Mouse (Mus musculus) neural tube, embryonic 11.5 days (tissue): ENCODE data around the gene Trank1. TPM values are rescaled to one million over a fixed set of nuclear protein-coding genes. Genes with fewer than 3 reads are reported as not detected.

Experiments used
- ATAC-seq: fragments of 200-750 bp; cut with Nextera tagmentation; 2 replicates; pipeline ENCODE4 v1.8.0; 2017; ENCODE audit warnings: moderate number of reproducible peaks, mild to moderate bottlenecking, moderate TSS enrichment, moderate library complexity; ENCODE audit not compliant: insufficient read depth, low FRiP score, low TSS enrichment
- DNase-seq: peaks from one replicate; pipeline ENCODE4 v3.0.0-alpha.2; 2015; ENCODE audit warnings: low spot score
- H3K27ac ChIP-seq: fragments of 300-500 bp; sonication (generic); 2 replicates; pipeline ENCODE4 v1.5.1; 2014; ENCODE audit warnings: low read depth, mild to moderate bottlenecking, low read length
- H3K27me3 ChIP-seq: fragments of 300-500 bp; sonication (generic); 2 replicates; pipeline ENCODE4 v1.6.1; 2014; ENCODE audit warnings: mild to moderate bottlenecking, low read length, mixed read lengths; ENCODE audit not compliant: control insufficient read depth, insufficient read depth
- H3K36me3 ChIP-seq: fragments of 300-500 bp; sonication (generic); 2 replicates; pipeline ENCODE4 v1.6.1; 2014; ENCODE audit warnings: mild to moderate bottlenecking, low read length, moderate library complexity, mixed read lengths; ENCODE audit not compliant: control insufficient read depth, insufficient read depth
- H3K4me1 ChIP-seq: fragments of 300-500 bp; sonication (generic); 2 replicates; pipeline ENCODE4 v1.6.1; 2014; ENCODE audit warnings: low read length, mixed read lengths; ENCODE audit not compliant: control insufficient read depth, insufficient read depth
- H3K4me2 ChIP-seq: fragments of 300-500 bp; sonication (generic); 2 replicates; pipeline ENCODE4 v1.6.1; 2014; ENCODE audit warnings: low read depth, mild to moderate bottlenecking, moderate library complexity
- H3K4me3 ChIP-seq: fragments of 300-500 bp; sonication (generic); 2 replicates; pipeline ENCODE4 v1.5.1; 2014; ENCODE audit warnings: low read depth, low read length
- H3K9ac ChIP-seq: fragments of 300-500 bp; sonication (generic); 2 replicates; pipeline ENCODE4 v1.6.1; 2014; ENCODE audit warnings: mild to moderate bottlenecking, low read length
- H3K9me3 ChIP-seq: fragments of 300-500 bp; sonication (generic); 2 replicates; pipeline ENCODE4 v1.6.1; 2016; ENCODE audit warnings: low read length; ENCODE audit not compliant: control insufficient read depth
- WGBS: fragments of 180-500 bp; shearing (Covaris S2); extraction: QIAGEN DNeasy Blood & Tissue Kit; methylation state at CpG from one replicate; pipeline ENCODE4 v1.1.7; 2014; 5-methylcytosine and 5-hydroxymethylcytosine counted together
- polyA plus RNA-seq: library from polyadenylated mRNA; unstranded; fragments of >200 nt; fragmentation: Nextera tagmentation; extraction: Ambion mirVana; gene quantifications from 2 replicates; pipeline ENCODE4 v1.2.1, GENCODE M21; 2014

Gene Trank1
- polyA plus RNA-seq, 1 experiment from 2014 or later = 0.16 TPM

GRCm38 (mm10) chr9:111312442-111313141 is 1.1 kb downstream of the Trank1 start:
- Histone ChIP-seq H3K27ac (no peak overlapping the region), H3K4me2 (peak overlapping the region; percentile 83)

DNA sequence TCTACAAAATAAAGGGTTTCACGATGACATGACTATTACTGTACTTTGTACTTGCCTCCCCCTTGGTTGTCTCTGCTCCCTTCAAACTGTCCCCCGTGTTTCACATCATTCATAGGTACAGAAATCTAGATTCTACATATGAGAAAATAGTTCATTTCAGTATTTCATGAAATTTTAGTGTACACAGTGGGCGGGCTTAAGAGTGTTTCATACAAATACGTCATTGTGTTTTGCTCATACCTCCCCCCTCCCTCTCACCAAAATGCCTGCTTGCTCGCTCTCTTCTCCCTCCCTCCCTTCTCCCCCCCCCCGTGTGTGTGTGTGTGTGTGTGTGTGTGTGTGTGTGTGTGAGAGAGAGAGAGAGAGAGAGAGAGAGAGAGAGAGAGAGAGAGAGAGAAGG is 1.8 kb downstream of the Trank1 start:
- H3K4me1 ChIP-seq = peaks cover 8% of the 10 kb centered on the region; the same call in 1 of the 2 replicates
- WGBS = 14% methylated on average over 5 of the region's 6 CpGs
- peaks cover 38% of the 10 kb centered on the region for H3K27me3 ChIP-seq
- no peak overlapping the region for H3K9ac ChIP-seq
- no peak for ATAC-seq
- DNase-seq = no peak
- no peak overlapping the region for H3K27ac ChIP-seq
- H3K4me2 ChIP-seq = no peak overlapping the region
- no peak overlapping the region for H3K4me3 ChIP-seq
- no peaks in the 10 kb centered on the region for H3K9me3 ChIP-seq
- H3K36me3 ChIP-seq = no peaks in the 10 kb centered on the region

More at GRCm38 (mm10) chr9:111312442-111313141, 1.1 kb downstream of the Trank1 start:
- under 1% methylated on average over 38 of the region's 59 CpGs for WGBS
- Histone ChIP-seq H3K27me3 (peaks cover 38% of the 10 kb centered on the region), H3K36me3 (no peaks in the 10 kb centered on the region), H3K4me3 (peak overlapping the region; percentile 49), H3K9me3 (no peaks in the 10 kb centered on the region), H3K9ac (peak overlapping the region; percentile 49), H3K4me1 (peaks cover 8% of the 10 kb centered on the region; the same call in 1 of the 2 replicates)
- peak; percentile 64; the same call in 1 of the 2 replicates for ATAC-seq
- peak; percentile 38 for DNase-seq

- Histone ChIP-seq H3K4me2 (no peak overlapping the region), H3K9me3 (no peaks in the 10 kb centered on the region), H3K27ac (no peak overlapping the region), H3K4me1 (peaks cover 8% of the 10 kb centered on the region; the same call in 1 of the 2 replicates), H3K36me3 (no peaks in the 10 kb centered on the region), H3K27me3 (peaks cover 38% of the 10 kb centered on the region), H3K9ac (no peak overlapping the region), H3K4me3 (no peak overlapping the region)
- ATAC-seq = no peak
- DNase-seq = no peak
- 18% methylated on average over 5 of the region's 5 CpGs for WGBS
These were observed 2.3 kb downstream of the Trank1 start for GRCm38 (mm10) chr9:111313793-111314192.

- no peaks in the 10 kb centered on the region for H3K9me3 ChIP-seq
- H3K4me1 ChIP-seq = peaks cover 8% of the 10 kb centered on the region; the same call in 1 of the 2 replicates
- no peak overlapping the region for H3K4me2 ChIP-seq
- DNase-seq (peak; percentile 47), ATAC-seq (no peak)
- H3K36me3 ChIP-seq = no peaks in the 10 kb centered on the region
- H3K4me3 ChIP-seq = no peak overlapping the region
- 39% methylated on average over 5 of the region's 5 CpGs for WGBS
- H3K27me3 ChIP-seq = peaks cover 38% of the 10 kb centered on the region
- no peak overlapping the region for H3K9ac ChIP-seq
- no peak overlapping the region for H3K27ac ChIP-seq
These were observed 2.7 kb downstream of the Trank1 start for GRCm38 (mm10) chr9:111314219-111314618.

GRCm38 (mm10) chr9:111320912-111321311 is 9.4 kb downstream of the Trank1 start:
- WGBS = 72% methylated on average over 4 of the region's 4 CpGs

DNA sequence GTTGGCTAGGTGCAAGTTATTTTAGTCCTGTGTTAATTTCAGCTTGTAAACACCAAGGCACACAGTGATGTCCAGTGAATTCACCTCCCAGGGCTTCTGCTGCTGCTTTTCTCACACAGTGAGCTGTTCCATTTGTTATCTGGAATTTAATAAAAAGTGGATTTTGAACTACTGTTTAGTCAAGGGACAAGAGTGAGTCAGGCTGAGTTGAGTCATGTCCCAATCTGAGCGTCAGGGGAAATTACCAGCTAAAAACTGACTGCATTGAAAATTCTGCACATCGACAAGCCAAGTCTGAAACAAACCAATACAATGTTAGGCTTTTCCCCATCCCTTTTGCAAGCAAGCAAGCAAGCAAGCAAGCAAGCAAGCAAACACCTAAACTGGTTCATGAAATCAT is 13.3 kb downstream of the Trank1 start:
- H3K27me3 ChIP-seq = no peaks in the 10 kb centered on the region
- H3K27ac ChIP-seq = no peak overlapping the region
- no peak overlapping the region for H3K4me3 ChIP-seq
- no peaks in the 10 kb centered on the region for H3K36me3 ChIP-seq
- H3K4me1 ChIP-seq = no peaks in the 10 kb centered on the region
- H3K9ac ChIP-seq = no peak overlapping the region
- no peaks in the 10 kb centered on the region for H3K9me3 ChIP-seq
- WGBS = 87% methylated on average over 2 of the region's 2 CpGs
- H3K4me2 ChIP-seq = no peak overlapping the region
- ATAC-seq (no peak), DNase-seq (no peak)

More at GRCm38 (mm10) chr9:111320912-111321311, 9.4 kb downstream of the Trank1 start:
- Histone ChIP-seq H3K9me3 (no peaks in the 10 kb centered on the region), H3K4me2 (no peak overlapping the region), H3K36me3 (no peaks in the 10 kb centered on the region), H3K27ac (no peak overlapping the region), H3K27me3 (no peaks in the 10 kb centered on the region), H3K4me3 (no peak overlapping the region), H3K4me1 (no peaks in the 10 kb centered on the region), H3K9ac (no peak overlapping the region)
- DNase-seq (no peak), ATAC-seq (no peak)

DNA sequence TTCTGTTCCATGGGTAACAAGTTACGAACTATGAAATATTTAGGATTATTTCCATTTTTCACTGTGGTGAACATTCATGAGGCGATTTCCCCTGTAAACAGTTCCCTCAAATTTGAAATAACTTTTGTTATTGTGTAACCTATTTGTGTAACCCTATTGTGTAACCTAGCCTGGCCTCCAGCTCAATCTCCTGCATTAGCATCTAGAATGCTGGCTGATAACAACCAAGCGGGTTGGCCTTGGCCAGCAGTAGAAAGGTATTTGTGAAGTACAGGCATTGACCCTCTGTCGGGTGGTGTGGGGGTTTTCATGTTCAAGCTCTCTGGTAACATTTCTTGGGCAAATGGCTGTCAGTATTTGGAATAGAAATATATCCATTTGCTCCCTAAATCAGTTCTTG is 18.3 kb downstream of the Trank1 start:
- H3K4me1 ChIP-seq = no peaks in the 10 kb centered on the region
- 91% methylated on average over 4 of the region's 4 CpGs for WGBS
- H3K9me3 ChIP-seq = no peaks in the 10 kb centered on the region
- H3K27ac ChIP-seq = no peak overlapping the region
- H3K36me3 ChIP-seq = no peaks in the 10 kb centered on the region
- no peak overlapping the region for H3K4me3 ChIP-seq
- H3K4me2 ChIP-seq = no peak overlapping the region
- no peak for DNase-seq
- no peak overlapping the region for H3K9ac ChIP-seq
- no peak for ATAC-seq
- no peaks in the 10 kb centered on the region for H3K27me3 ChIP-seq

GRCm38 (mm10) chr9:111333790-111334189 is 22.3 kb downstream of the Trank1 start:
- ATAC-seq = no peak
- H3K4me2 ChIP-seq = no peak overlapping the region
- no peak overlapping the region for H3K27ac ChIP-seq
- no peak overlapping the region for H3K4me3 ChIP-seq
- H3K9ac ChIP-seq = no peak overlapping the region
- H3K4me1 ChIP-seq = no peaks in the 10 kb centered on the region
- WGBS = 49% methylated on average over 2 of the region's 2 CpGs
- DNase-seq = no peak
- H3K9me3 ChIP-seq = no peaks in the 10 kb centered on the region
- no peaks in the 10 kb centered on the region for H3K27me3 ChIP-seq
- H3K36me3 ChIP-seq = no peaks in the 10 kb centered on the region

GRCm38 (mm10) chr9:111334555-111335164 is 23.1 kb downstream of the Trank1 start:
- Histone ChIP-seq H3K27ac (no peak overlapping the region), H3K9ac (no peak overlapping the region), H3K4me3 (no peak overlapping the region), H3K36me3 (no peaks in the 10 kb centered on the region), H3K4me1 (no peaks in the 10 kb centered on the region), H3K27me3 (no peaks in the 10 kb centered on the region), H3K9me3 (no peaks in the 10 kb centered on the region), H3K4me2 (no peak overlapping the region)
- WGBS = 74% methylated on average over 4 of the region's 4 CpGs
- no peak for DNase-seq
- no peak for ATAC-seq
